Mouse (Mus musculus) layer of hippocampus, adult 11-12 months (tissue): Measurements from ENCODE around the gene Noct.

Source experiments
- DNase-seq: peaks from one replicate; pipeline ENCODE4 v3.0.0; 2022; ENCODE audit warnings: low spot score

The Noct gene

DNA sequence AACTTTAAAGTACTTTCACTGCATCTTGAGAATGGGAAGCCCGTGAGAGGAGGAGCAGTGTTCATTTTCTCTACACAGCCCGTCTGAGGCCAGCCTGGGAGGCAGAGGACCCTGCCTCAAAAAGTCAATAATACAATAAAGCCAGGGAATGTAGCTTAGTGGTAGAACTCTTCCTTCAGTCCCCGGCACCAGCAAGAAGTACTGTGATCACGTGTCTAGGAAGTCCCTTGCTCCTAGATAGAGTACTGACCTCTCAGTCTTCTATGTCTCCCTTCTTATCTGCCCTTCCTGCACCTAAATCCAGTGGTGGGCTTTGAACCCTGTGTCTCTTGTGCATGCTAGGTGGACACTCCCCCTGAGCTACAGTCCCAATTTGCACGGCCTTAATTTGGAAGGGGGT is 6.6 kb downstream of the Noct start:
- no peak for DNase-seq

DNA sequence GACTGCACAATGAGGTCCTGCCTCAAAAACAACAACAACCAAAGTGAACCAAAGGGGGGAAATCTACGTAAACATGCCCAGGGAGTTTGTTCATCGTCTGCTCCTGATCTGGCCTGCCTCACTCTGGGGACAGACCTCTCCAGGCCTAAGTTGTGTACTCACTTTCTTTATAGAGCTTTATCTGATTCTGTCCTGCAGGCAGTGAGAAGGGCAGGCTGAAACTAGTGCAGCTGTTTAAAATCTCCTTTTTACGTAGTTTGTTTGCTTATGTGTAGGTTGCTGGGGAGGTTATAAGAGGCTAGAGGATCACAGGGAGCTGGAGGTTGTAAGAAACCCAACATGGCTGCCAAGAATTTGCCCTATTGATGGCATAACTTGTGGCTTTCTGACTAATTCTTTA is 7.3 kb downstream of the Noct start:
- DNase-seq, result no peak

DNA sequence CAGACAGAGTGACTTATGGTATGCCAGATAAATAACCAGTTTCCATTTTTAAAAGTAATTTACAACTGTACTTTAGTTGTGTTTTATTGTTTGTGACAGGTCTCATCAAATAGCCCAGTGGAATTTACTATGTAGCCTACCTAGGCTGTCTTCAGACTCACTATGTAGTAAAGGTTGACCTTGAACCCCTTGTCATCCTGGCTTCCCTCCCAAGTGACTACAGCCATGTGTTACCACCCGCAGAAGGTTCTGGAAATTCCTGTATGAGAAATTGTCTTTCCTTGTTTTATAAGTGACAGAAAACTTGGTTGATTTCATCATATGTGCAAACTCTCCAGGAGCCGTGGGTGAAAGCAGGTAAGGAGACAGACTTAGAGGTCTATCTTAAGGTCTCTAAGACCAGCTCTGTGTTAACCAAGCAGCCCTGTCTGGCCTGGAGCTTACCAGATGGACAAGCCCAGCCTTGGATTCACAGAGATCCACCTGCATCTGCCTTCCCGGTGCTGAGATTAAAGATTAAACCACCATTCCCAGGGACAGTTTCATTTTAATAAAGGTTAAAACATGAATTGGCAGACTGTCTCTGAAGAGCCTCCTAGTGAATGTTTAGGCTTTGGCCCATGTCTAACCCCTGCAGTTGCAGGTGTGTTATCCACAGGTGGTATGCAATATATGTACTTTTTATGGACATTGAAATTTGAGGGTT is 8.1 kb downstream of the Noct start:
- DNase-seq, result no peak

DNA sequence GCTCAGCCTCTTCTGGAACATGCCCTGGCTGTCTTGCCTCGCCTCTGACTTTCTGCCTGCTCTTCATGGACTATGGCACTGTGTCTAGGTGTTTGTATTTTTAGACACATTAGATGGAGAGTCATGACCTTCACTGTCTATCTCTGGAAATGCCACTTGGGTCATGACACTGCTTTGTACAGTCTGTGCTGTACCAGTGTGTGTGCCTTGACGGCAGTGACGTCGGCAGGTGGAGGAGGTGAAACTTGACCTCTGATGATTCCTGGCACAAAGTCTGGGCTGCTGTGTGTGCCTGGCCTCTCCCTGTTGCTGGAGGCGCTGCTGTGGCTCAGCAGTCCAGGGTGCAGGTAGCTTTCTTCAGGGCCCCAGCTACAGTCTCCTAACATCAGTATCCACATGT is 9.2 kb downstream of the Noct start:
- DNase-seq, result no peak

DNA sequence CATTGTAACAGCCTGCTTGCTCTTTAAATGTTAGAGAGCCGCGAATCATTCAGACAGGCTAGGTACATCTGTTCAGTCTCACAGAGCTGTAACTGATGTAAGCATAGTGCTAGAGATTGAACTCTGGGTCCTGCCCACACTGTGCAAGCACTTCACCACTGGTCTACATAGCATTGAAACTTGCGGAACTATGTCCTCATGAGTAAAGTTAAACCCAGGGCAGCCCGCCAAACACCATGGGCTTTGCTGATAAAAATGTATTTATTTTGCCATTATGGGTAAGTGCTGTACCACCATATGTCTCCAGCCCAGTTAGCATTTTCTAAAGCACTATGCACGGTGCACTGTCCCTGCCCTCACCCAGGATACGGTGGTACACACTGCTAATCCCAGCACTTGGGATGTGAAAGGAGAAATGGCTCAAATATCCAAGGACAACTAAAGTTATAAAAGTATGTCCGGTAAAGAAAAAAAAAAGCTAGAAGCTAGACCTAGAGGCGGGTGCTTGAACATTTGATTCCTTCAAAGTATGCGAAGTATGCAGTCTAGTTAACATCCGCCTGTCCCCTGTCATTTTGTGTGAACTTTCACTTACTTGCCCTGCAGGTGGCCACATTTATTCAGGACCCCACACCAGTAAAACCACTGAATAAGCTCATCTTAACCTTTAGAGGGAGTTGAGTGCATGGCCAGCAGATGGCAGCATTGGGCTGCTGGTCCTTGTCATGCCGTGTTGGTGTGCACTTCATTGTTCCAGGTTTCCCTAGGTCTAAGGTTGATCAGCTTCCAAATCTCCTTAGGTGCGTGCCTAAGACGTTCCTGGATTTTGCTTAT is 9.9 kb downstream of the Noct start:
- peak; percentile 85 for DNase-seq

DNA sequence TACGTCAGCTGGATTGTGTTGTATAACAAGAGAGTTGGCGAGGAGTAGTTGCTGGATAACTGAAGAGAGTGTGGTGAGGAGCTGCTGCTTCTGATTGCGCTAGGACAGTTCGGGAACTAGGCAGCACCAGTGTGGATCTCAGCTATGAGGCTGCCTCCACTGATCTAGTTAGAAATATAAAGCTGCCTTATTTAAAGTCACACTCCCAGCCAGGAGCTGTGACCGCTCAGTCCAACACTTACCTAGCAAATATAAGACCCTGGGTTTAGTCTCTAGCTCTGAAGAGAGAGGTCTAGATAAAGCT is 10.5 kb downstream of the Noct start:
- DNase-seq, result no peak

DNA sequence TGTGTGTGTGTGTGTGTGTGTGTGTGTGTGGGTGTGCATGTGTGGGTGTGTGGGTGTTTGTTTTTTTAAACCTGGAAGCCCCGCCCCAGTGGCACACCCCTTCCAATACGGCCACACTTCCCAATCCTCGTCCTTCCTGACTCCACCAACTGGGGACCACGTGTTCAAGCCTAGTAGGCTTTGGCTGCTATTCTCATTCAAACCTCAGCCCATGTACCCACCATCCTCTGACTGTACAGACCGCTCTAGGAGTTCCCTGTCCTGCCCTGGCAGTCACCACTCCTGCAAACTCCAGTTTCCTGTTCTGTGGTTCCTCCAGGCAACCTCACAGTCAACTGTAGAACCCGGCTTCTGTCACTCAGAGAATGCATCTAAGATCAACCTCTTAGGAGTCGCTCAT is 14.3 kb downstream of the Noct start:
- no peak for DNase-seq

DNA sequence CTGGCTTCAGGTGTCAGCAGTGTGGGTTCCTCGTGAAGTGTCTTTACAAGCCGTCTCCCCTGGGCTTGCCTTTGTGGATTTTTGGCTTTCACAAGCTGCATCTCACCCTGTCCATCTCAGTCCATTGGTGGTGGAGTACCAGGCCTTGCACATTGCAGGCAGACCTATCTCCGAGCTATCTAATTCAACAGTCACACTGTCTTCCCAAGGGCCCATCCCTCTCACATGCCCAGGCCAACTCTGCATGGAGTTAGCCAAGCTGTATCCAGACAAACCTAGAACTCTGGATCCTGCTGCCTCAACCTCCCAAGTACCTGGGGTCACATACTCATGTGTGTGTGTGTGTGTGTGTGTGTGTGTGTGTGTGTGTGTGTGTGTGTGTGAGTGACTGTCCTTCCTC is 15.3 kb downstream of the Noct start:
- DNase-seq, result no peak

DNA sequence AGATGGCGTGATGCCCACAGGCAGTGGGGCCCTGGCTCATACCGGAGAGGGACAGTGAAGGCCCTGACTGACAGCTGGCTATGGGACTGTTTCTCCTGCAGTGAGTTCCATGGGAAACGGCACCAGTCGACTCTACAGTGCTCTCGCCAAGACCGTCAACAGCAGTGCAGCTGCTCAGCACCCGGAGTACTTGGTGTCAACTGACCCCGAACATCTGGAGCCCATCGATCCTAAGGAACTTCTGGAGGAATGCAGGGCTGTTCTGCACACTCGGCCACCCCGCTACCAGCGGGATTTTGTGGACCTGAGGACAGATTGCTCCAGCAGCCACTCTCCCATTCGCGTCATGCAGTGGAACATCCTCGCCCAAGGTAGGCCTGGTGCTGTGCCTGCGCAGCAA is 23.5 kb downstream of the Noct start:
- no peak for DNase-seq

DNA sequence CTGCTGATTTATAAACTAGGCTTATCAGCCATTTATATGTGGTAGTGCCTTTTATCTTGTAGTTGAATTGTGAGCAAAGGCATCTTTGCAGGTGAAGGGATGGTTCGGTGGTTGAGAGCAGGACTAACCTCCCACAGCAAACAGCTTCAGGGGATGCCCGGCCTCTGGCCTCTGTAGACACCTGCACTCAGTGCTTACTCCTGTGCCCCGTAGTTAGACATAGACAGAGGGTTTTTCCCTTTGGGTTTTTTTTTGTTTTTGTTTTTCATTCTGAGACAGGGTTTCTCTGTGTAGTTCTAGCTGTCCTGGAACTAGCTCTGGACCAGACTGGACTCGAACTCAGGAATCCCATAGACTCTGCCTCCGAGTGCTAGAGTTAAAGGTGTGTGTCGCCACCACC is 24.4 kb downstream of the Noct start:
- no peak for DNase-seq

DNA sequence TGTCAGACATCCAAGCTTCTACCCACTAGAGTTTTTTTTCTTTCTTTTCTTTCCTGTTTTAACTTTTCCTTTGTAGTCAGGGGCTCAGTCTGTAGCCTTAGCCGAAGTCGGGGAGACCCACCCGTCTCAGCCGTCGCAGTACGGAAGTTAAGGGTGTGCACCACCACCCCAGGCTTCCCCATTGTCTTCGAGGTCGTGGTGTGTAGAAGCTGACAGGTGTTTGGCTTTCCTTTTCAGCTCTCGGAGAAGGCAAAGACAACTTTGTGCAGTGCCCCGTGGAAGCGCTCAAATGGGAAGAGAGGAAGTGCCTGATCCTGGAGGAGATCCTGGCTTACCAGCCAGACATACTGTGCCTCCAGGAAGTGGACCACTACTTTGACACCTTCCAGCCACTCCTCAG is 25.2 kb downstream of the Noct start:
- no peak for DNase-seq

DNA sequence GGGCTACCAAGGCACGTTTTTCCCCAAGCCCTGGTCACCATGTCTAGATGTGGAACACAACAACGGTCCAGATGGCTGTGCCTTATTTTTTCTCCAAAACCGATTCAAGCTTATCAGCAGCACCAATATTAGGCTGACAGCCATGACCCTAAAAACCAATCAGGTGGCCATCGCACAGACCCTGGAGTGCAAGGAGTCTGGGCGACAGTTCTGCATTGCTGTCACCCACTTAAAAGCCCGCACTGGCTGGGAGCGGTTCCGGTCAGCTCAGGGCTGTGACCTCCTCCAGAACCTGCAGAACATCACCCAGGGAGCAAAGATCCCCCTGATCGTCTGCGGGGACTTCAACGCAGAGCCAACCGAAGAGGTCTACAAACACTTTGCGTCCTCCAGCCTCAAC is 25.6 kb downstream of the Noct start:
- no peak for DNase-seq

DNA sequence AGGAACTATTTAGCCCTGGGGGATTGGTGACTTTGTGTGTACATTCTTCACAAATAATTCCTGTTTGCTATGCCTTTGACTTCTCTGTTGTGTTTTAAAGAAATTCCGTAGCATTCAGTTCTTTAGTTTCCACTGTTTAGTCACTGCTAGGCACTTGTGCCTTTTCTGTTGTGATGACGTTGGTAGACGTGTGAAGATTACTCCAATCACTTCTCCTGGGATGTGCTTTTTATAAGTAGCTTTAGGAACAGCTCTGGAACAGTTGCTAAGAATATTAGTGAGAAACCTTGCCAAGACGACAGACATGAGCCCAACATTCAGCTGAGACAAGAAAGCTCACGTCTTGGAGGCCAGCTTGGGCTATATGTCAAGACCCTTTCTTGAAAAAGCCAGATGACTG is 26.8 kb downstream of the Noct start:
- no peak for DNase-seq

DNA sequence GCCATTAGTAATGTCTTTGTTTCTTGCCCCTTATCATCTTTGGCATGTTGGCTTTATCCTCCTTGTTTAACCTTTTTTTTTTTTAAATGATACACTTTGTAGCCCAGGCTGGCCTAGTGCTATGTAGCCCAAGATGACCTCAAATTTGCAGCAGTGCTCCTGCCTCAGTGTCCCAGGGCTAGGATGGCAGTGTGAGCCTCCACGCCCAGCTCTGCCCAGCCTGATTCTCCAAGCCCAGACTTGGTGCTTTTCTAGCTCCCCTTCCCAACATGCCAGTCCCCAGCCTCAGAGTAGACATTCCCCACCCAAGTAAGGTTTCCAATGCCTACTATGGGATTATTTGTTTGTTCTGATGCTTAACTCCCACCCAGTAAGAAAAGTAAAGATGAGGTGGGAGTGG is 28.0 kb downstream of the Noct start:
- DNase-seq, result no peak

DNA sequence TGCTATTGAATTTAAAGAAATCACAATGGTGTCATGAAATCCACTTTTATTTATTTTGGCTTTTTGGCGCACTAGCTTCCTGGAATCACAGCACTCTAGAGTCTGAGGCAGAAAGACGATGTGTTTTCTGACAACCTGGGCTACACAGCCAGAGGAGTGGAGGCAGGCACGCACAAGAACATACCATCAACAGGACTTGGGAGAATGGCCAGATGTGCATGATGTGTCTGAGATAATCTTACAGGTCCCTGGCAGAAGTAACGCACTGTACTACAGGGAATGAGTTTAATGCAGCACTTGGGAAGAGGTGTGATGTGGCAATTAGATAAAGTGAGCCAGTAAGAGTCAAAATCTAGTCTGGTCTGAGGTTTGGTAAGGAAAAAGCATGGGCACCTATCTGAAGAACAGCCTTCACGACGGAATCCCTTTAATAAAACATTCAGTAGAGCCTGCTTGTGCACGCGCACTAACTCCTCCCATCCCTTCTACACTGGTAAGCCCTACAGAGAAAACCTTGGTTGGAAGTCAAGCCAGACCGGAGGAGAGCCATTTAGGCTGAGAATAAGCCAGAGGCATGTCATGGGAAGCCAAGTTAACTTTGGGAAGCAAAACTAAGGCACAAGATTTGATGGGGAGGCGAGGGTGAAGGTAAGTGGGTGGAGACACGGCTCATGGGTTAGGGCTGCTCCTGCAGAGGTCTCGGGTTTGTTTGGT is 28.6 kb downstream of the Noct start:
- no peak for DNase-seq

DNA sequence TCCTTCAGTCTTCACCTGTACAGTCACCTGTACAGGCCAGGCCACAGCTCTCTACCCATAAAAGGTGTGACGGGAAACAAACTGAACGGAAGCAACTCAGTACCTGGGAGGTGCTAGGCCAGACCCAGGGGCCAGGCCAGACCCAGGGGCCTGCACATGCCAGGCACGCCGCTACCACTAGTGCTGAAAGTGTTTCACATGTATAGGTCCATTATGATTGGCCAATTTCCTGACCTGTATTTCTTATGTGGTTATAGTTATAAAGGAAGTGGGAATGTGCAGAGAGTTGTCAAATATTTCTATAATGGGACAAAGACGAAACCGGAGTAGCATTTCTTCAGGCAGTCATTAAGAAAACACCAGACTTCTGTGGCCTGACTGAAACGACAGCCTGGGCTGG is 30.5 kb downstream of the Noct start:
- no peak for DNase-seq

DNA sequence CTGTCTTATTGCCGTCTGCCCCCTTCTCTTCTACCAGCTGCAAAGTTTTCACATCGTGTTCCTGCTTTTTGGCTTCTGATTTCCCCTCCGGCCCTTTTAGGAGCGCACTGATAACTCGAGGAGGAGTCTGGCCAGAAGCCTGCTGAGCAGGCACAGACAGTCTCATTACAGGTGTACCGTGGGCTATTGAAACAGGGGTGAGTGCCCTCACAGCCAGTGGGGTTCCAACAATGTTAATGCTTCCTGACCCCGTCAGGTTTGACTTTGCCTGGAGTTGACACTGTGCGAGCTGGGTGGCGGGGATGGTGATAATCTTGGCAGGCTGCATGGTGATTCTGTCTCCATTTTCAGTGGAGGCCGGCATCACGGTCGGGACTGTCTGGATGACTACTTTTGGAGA is 32.2 kb downstream of the Noct start:
- DNase-seq, result no peak

DNA sequence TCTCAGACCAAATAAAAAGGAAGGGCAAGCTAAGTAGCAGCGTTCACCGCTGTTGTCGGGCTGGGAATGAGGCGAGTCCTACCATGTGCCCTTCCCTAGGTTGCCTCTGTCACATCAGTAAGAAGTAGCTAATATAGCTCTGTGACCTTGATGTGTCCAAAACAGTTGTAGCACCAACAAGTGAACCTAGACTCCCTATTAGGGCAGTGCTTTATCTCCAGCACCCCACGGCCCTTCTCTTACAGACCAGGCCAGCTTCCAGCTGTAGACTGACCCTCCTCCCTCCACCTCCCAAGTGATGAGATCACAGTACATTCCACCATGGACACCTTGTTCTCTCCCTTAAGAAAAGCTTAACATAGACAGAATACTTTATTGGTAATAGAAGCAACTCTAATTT is 33.8 kb downstream of the Noct start:
- no peak for DNase-seq

DNA sequence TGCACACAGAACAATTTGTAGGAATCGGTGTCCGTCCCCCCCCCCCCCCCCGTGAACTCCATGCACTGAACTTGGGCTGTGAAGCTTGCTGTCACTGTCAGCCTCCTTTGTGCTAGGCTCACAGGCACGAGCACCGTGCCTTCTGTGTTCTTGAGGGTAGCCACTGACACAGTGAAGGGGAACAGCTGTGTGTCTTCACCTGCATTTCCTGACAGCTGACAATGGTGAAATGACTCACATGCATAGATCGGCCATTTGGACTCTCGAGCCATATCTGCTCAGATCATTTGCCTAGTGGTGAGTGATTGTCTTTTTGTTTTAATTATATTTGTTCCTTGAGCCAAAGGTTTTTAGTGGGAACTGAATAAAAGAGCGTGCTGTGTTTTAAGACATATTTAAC is 38.7 kb downstream of the Noct start:
- DNase-seq, result no peak

DNA sequence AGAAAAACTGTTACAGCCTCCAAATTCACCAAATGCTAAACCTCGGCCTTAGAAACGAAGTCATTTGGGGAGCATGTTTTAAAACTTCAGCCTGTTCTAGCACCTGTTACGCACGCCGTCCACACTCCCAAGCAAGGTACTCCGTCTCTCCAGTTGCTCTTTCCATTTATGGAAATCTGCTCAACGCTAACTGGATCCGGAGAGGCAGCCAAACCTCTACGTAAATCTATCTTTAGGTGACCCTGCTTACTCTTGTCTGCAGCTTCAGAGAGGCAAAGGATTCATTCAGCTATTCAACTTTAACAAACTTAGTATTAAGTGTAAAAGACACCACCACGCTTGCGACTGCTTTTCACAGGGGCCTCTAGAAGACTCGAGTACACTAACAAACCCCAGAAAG is 44.2 kb downstream of the Noct start:
- no peak for DNase-seq

DNA sequence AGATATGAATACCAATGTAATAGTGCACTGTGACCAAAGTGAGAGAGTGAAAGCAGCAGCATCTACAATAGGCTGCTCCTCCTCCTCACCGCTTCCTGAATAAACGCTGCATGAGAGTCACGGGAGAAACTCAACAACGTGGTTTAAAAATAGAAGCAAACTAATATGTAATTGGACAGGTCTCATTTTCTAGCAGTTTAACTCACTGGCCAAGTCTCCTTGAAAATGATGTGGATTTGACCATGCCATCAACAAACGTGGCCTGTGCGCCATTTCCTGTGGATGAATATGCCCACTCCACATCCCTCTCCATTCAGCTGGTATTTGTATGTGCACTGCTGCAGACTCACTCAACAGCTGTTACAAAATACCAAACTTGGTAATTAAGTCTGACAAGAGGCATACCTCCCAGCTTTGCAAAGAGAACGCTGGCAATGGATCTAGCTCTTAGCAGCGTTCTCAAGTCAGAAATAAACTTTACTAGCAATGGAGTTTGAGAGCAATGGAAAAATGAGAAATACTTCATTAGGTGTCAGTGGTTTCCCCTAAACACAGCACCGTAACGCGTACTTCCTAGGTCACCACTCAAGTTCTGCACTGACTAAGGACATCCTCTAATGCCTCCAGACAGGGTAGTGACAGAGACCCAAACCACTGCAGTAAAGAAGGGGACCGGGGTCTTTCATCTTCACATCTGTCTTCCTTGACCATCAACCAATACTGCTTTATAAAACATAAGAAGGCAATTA is 46.0 kb downstream of the Noct start:
- DNase-seq, result no peak

DNA sequence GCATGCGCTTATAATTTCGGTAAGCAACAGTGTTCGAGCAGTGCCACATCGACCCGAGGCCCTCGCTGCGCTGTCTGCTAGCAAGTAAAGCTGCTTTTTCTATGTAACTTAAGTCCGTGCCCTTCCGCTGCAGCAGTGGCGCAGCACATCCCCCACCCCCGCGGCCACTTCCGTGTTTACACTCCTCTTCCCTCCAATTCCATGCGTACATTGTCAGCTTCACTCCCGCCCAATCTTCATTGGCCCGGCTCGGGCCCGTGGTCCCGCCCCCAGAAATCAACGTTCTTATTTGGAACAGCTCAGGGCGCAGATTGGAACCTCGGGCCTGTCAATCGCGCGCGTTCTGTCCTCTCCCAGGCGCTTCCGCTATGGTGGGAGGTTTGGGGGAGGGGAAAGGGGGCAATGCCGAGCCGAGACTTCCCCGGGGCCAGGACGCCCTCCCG is 51.7 kb downstream of the Noct start:
- DNase-seq, result peak; percentile 98
